Mouse (Mus musculus) embryo, embryonic 9.5 days (tissue): Measurements from ENCODE around the gene Sgsm1.
A peak's percentile ranks its signal among the peaks of the same experiment; 100 is the strongest.
"Not testable (repeated sequence)": the region's sequence is repeated elsewhere in the genome, so short reads cannot be mapped to it uniquely, and the experiment has no call there.

Experiments
- DNase-seq: peaks from one replicate; pipeline ENCODE4 v3.0.0-alpha.2; 2017; ENCODE audit errors: extremely low spot score

The Sgsm1 gene

DNA sequence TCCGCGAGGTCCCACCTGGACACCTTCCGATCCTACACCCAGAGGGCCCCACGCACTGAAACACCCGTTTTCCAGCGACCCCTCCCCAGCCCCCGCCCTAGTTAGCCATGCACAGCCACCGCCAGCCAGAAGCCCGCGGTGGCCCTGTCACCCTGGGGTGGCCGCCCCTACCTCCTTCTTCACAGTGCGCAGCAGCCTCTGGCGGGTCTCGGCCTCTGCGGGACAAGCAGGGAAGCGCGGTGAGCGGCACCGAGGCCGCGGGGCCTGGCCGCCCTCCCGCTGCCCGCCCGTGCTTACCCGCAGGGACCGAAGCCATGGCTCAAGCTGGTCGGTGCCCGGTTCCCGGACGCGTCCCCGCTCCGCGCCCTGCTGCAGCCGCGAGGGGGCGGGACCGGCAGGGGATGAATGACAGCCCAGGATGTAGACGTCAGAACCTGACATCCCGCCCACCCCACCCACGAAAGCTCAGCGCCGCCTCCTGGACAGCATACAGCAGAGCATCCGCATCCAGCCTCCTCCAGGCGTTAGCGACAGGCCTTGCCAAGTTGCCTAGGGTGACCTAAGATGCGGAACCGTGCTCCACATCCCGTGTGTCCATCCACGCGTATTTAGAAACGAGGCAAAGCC, at the start of gene Sgsm1:
Sgsm1 (minus strand) TSS at position 410 of the 627 bp plus-strand sequence.
- DNase-seq = peak; percentile 85

GRCm38 (mm10) chr5:113358833-113359232, 48.2 kb upstream of the Sgsm1 start:
- no peak for DNase-seq

DNA sequence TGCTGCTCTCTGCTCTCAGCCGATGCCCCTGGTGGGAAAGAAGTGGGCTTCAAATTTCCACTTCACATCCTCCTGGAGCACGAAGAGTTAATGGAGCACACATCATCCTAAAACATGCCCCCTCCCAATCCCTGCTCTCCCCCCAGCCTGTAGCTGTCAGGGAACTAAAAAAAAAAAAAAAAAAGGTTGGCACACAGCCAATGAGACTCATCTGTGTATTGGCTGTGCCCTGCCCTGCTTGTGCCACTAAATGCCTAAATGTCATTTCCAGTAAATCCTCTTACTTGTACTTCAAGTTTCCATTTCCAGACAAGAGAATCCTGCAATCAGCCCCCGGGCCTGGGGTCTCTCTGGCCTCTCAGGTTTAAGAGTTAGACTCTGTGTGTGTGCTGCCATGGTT, 47.1 kb upstream of the Sgsm1 start:
- DNase-seq = no peak

DNA sequence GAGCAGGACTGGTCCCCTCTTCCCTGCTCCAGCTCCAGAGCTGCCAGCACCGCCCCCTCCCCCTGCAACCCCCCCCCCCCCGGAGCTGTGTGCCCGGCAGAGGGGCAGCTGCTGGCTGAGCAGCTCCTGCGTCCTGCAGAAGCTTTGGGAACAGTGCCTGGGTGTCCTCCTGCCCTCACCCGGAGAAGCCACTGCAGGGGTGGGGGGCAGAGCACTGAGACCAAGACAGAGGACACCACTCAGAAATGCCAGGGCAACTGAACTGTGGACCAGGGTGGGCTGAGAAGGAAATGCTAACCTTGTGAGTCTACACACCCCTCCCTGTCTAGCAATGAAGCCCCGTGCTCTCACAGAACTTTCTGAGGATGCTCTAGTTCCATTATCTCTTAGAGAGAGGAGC, 46.6 kb upstream of the Sgsm1 start, which contains the start of gene Aym1:
Aym1 (plus strand) TSS at position 109 of the 400 bp plus-strand sequence.
- DNase-seq = no peak

GRCm38 (mm10) chr5:113354311-113354710, 43.7 kb upstream of the Sgsm1 start:
- no peak for DNase-seq

DNA sequence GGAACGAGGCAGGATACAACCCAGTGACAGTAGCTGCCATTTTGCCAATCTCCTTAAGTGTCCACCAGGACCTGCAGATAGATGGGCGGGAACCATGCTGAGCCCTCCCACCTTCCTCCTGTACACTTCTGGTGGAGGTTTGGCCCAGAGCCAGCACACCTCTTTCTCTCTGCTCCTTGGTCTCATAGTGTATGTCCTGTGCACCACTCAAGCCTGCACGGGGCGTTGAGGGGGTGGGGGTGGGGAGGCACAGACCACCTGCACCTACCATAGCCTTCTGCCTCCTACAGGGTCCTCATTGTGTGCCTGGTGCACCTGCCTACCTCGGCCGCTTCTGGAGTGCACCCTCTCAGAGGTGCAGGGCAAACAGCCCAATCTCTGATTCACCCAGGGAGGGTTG, 42.0 kb upstream of the Sgsm1 start:
- no peak for DNase-seq

DNA sequence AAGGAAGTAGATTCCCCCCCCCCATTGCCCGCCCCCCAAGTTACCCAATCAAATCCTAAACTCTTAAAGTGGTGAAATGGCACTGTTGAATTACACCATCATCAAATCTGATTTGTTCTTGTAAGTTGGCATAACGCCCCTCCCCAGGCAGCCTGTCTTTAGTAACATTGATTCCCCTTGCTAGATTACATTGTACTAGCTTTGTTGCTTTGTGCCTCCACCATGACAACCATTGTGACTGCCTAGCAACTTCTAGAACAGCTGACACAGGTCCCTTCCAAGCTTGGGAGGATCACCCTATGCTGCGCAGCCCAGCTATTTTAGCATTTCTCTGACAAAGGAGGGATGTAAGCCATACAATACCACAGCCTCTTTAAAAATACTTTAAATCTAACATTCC, 41.2 kb upstream of the Sgsm1 start:
- DNase-seq = no peak

GRCm38 (mm10) chr5:113349810-113350209, 39.2 kb upstream of the Sgsm1 start:
- DNase-seq = no peak

DNA sequence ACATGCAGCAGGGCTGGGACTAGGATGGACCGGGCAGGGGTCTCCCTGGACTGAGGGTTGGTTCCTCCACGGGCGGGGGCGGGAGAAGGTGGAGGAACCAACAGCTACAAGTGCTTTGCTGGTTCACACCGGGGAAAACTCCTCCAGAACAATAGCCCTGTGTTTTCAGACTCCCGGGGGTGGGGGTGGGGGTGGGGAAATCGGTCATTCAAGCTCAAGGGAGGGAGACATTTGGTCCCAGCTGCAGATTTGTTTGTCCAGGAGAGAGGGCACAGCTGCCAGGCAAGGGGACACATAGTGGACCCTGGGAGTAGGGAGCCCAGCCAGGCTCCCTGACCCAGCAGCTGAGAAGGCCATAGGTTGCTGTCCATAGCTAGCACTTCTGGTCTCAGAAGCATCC, 38.6 kb upstream of the Sgsm1 start:
- DNase-seq = no peak

GRCm38 (mm10) chr5:113348597-113348996, 38.0 kb upstream of the Sgsm1 start:
- DNase-seq = peak; percentile 42

- no peak for DNase-seq
These were observed 37.0 kb upstream of the Sgsm1 start for GRCm38 (mm10) chr5:113347593-113347992.

DNA sequence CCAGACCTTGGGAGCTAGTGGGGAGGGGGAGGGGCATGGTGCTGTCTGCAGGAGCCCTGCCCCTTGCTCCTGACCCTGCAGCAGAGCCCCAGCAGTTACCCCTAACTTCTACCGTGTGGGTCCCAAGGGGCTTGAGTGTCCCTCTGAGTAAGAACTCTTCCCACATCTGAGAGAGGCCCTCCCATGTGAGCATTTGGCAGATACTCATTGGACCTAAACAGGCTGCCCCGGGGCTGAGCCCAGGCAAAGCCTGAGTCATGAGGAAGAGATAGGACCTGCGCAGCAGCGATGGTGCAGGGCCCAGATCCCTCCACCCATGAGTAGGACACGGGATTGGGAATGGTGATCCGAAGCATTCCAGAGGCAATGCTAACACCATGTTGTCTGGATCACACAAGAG, 36.1 kb upstream of the Sgsm1 start:
- DNase-seq = not testable (repeated sequence)

GRCm38 (mm10) chr5:113345781-113346180, 35.2 kb upstream of the Sgsm1 start:
- no peak for DNase-seq

GRCm38 (mm10) chr5:113344635-113345386, 34.2 kb upstream of the Sgsm1 start:
- DNase-seq = no peak

DNA sequence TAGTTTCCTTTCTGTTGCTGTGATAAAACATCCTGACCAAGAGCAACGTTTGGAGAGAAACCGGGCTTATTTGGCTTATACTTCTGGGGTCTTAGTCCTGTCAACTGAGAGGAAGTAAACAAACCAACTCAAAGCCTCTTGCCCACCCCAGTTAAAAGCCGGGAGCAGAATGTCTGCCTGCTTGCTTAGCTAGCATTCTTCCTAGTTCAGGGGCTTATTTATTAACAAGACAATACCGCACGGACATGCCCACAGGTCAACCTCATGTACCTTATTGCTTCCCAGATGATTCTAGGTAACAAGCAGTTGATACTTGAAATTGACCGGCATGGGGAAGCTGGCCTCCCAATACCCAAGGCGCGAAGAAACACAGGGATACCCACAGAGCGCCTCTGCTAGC, 25.7 kb upstream of the Sgsm1 start:
- DNase-seq = no peak

GRCm38 (mm10) chr5:113335732-113336131, 25.1 kb upstream of the Sgsm1 start:
- DNase-seq = peak; percentile 50

- DNase-seq = no peak
These were observed 24.3 kb upstream of the Sgsm1 start for GRCm38 (mm10) chr5:113334621-113335530.

GRCm38 (mm10) chr5:113332899-113333298, 22.3 kb upstream of the Sgsm1 start:
- no peak for DNase-seq

DNA sequence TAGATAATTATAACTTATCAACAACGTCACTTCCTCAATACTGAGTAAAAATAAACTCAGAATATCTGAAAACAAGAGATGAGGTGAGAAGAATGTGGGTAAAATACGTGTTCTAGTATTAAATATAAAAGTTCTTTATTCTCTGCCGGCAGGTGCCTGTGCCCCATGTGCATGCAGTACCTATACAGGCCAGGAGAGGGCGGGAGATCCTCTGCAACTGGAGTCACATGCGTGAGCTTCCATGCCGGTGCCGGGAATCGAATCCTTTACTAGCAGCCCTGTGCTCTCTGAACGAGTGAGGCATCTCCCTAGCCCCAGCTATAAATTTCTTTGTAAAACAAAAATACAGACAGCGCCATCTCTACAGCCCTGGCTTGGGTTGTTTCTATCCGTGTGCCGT, 21.7 kb upstream of the Sgsm1 start:
- DNase-seq = no peak

- DNase-seq = no peak
These were observed 19.6 kb upstream of the Sgsm1 start for GRCm38 (mm10) chr5:113330202-113330601.

DNA sequence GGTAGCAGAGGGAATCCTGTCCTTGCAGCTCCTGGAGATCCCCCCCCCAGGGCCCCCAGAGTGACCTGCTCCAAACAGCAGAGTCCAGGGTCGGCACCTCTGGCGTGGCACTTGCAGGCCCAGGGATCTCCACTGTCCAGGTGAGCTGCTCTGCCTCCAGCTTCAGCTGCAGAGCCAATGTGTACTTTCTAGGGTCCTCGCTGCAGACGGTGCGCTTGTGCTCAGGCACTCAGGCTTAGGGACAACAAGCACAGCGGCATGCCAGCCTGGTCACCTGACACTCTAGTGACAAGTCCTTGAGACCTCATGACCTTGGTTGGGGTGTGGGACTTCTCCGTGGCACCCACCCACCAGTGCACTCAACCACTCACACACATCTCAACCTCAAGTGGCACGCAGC, 18.9 kb upstream of the Sgsm1 start:
- DNase-seq = no peak
